Mouse (Mus musculus): ENCODE data around the gene Man2a2.

GRCm38 (mm10) chr7:80371041-80371751 is at the start of gene Man2a2:
- TF ChIP-seq CTCF (conservative IDR thresholded peaks at IDR 0.05; ENCODE audit: low read length) (no peak), POU5F1 (IDR thresholded peaks at IDR 0.05; ENCODE audit: borderline replicate concordance, low read length) (no peak), NANOG (IDR thresholded peaks at IDR 0.05; ENCODE audit: borderline replicate concordance, low read length) (no peak)
